Mouse (Mus musculus) layer of hippocampus, postnatal 10 days (tissue): ENCODE data around the gene Vpreb3. TPM values are rescaled to one million over a fixed set of nuclear protein-coding genes. Genes with fewer than 3 reads are reported as not detected.
A peak's percentile ranks its signal among the peaks of the same experiment; 100 is the strongest.

Experiments
- DNase-seq, 2 experiments: peaks; one replicate each; pipeline ENCODE4 v3.0.0; 2021; ENCODE audit warnings: low spot score in 2 of 2
- total RNA-seq, 2 experiments: library from RNA; stranded (reverse); gene quantifications; 2 replicates each; pipeline ENCODE4 v1.2.3; 2021

Gene Vpreb3
- total RNA-seq, 2 experiments from 2014 or later: not detected

DNA sequence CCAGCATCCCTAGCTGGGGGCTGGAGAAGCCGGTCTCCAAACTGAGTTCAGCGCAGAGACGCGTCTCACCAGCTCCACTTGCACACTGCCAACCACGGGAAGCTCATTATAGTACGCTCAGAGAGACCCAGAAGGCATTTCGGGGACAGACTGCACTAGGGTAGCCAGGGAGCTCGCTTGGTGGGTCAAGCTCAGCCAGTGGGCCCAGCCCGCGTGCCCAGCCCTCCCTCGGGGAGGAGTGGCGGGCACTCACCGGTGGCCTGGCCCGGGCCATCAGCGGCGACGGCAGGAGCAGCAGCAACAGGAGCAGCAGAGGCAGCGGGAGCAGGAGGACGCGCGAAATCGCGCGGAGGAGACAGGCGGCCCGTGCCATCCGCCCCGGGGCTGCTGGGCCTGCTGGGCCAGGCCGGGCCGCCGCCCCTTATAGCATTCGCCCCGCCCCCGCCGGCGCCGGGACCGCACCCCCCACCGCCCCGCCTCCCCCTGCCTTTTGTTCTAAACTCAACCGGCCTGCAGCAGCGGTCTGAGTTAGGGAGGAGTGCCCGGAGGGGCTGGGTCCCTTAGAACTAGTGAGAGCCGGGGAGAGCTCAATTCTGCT, 10.7 kb upstream of the Vpreb3 start:
- peak; percentile 29 to 53 for DNase-seq

DNA sequence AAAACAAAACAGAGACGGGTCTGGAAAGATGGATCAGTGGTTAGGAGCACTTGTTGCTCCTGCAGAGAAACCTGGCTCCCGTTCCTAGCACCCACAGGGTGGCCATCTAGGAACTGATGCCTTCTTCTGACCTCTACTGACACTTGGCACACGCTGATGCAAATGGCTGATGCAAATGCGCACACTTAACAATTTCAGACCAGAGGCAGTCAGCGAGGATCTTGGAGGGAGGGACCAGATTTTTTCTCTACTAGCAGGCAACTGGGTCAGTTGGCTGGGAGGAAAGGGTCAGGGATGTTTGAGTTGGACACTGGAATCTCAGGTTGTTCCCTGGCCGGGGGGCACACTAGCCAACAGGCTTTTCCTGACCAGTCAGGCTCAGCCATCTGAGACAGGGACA, 10.0 kb upstream of the Vpreb3 start, which contains the start of gene Chchd10:
Gene Chchd10, plus strand, starts transcription at position 240 of the 400 bp plus-strand sequence.
- DNase-seq: no peak

DNA sequence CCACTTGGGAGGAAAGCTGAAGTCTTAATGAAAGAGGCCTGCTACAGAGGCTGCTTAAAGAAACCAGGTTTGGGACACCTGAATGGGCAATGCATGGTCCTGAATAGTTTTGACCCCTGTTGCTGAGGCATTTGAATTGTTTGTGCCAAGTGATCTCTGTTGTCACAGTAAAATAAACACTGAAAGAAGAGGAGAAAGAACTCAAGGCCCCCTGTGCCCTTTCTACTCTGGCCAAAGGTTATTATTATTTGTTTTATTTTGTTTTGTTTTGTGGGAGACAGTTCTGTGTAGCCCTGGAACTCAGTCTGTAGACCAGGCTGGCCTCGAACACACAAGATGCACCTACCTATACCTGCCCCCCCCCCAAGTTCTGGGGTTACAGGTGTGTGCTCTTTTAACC, 7.9 kb upstream of the Vpreb3 start:
- no peak for DNase-seq

DNA sequence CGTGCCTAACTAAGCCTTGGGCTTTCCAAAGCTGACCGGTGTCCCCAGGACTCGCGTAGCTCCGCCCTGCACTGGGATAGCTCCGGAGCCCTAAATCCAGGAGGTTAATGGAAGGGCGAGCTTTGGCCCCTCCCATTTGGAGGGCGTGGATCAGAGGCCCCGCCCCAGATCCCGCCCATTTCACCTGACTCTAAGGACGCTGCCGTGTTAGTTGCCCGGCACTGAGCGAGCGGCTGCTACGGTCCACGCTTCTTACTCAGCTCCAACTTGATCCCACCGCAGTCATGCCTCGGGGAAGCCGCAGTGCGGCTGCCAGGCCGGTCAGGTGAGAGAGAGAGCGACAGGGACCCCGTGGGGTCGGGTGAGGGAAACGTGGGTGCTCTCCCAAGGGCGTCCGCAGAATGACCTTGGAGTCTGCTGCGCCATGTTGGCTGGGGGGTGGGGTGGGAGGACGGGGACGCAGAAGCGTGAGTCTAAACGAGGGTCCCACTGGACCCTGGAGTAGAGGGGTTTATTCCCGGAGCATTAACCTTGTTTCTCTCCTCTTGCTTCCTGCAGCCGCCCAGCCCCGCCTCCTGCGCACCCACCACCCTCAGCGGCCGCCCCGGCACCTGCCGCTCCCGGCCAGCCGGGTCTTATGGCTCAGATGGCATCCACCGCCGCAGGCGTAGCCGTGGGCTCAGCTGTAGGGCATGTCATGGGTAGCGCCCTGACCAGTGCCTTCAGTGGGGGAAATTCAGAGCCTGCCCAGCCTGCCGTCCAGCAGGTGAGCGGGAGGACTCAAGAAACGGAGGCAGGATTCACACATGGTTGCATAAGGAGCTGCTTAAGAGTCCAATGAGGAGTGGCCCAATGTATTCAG, 6.9 kb upstream of the Vpreb3 start, which contains the start of gene Mmp11:
Gene Mmp11, minus strand, starts transcription at position 817 of the 862 bp plus-strand sequence.
- DNase-seq: peak; percentile 53 to 69

DNA sequence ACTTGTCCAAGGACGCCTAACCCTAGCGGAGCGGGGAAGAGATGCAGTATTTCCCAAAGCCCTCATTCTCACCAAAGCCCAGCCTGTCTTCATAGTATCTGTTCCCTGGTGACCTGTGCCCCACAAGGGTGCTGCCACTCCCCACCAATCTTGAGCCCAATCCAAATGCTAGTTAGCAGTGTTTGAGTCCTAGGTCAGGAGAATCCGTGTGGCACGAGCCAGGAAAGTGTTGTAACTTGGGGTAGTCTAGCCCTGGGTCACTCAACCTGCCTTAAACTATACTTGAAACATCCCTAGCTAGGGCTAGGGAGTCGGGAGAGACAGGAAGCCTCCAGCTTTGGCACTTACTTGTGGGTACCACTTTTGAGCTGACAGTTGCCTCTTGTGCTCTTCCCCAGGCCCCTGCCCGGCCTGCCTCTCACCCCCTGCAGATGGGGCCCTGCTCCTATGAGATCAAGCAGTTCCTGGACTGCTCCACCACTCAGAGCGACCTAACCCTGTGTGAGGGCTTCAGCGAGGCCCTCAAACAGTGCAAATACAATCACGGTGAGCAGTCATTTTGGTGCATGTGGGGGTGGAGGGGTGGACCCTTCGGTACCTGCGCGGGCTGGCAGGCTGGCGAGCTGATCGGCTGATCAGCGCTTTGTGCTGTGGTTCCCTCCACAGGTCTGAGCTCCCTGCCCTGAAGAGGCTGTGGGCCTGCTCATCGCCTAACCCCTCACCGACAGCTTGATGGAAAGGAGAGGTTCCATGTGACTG, 5.8 kb upstream of the Vpreb3 start:
- no peak for DNase-seq

DNA sequence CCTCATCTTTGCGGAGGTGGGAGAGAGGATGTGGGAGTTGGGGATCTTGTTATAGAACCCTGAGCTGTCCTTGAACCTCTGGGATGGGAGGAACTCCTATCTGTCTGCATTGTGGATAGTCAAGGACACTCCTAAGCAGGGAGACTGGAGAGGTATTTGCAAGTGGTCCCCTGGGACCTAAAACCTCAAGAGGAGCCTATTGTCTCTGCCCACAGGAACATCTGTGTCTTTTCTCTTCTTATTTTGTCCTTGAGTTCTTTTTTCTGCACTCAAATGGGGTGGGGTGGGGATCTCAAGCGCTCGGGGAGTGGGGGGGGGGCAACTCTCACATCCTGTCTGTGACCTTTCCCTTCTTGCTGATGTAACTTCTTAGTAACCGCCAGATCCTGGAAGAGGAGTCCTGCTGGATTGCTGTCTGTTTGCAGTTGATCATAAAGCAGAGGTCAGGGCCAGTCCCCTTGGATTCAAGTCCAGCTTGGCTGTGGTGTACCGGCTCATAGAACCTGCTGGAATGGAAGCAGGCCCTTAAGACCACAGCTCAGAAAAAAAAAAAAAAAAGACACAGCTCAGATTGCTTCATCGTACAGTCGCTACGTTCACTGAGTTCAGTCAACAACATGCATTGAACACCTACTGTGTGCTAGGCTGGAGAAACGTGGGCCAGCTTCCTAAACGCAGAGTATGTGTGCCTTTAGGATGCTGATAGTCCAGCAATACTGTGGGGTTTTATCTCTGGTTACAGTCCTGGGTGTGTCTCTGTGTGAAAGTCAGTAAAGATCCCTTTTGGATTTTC, 4.8 kb upstream of the Vpreb3 start:
- DNase-seq: no peak

DNA sequence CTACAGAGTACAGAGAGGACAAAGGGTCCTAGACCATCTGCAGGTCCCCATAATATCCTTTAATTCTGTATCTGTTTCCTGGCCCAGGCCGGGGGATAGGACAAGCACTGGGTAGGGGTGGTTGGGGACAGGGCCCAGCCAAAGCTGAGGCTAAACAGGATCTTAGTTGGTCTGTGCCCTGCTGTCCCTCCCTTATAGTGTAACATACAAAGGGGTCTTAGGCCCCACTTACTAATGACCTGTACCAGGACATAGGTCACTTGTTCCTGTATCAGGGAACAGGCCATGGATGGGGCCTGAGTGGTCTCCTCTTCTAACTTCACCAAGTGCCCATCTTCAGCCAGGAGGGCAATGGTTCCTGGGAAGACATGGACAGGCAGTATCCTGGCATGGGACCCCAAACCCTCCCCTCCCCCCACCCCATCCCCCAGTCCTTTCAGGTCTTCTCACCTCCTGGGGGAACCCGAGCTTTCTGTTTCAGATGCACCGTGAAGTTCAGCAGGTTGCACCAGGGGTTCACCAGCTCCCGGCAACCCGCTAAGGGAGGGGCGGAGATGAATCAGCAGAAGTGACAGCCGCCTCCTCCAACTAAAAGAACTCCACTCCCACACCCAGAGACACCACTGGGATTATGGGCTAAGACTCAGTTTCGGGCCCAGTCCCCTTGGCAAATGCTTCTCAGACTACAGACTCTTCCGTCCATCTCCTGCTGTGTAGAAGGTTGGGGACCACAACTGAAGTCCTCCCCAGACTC, 3.2 kb upstream of the Vpreb3 start:
- no peak for DNase-seq

DNA sequence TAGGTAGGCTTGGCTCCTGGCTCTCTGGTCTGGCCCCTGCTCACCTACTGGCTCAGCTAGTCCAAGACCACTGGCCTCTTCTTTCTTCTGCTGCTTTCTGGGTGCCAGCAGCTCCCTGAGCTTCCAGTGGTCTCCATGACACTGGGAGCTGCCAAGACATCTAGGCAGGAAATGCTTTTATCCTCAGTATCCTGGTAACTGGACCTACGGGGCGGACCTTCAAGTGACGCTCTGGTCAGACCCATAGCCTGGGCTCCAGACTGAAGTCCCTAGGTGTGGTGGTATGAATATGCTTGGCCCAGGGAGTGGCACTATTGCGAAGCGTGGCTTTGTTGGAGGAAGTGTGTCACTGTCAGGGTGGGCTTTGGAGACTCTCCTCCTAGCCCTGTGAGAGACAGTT, 2.3 kb upstream of the Vpreb3 start, which contains the start of gene Gm867:
Gene Gm867, minus strand, starts transcription at position 153 of the 400 bp plus-strand sequence.
- no peak for DNase-seq

DNA sequence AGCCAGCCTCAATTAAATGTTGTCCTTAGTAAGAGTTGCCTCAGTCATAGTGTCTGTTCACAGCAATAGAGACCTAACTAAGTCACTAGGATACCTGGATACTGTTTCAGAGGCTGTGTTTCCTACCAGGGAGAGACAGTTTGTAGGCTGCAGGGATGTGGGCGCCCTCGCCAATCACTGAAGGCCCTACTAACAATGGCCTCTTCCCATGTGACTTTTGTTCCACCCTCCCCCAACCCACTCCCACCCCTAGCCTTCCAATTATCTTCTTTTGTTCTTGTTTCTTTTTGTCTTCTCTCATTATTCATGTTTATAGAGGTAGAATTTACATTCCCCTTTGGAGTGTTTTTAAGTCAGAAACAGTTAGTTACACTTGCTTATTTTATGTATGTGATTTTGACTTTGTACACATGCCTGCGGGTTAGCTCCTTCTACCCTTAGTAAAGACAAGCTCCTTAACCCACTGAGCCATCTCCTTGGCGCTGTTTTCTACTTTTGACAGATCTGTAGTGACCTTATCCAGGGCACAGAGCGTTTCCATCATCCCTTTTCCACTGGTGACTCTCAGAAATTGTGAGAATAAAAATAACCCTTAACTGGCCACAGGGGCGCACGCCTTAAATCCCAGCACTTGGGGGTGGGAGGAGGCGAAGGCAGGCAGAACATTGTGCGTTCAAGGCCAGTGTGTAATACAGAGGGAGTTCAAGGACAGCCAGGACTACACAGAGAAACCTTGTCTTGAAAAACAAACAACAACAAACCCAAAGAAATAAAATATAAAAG, 1.6 kb upstream of the Vpreb3 start:
- no peak for DNase-seq

DNA sequence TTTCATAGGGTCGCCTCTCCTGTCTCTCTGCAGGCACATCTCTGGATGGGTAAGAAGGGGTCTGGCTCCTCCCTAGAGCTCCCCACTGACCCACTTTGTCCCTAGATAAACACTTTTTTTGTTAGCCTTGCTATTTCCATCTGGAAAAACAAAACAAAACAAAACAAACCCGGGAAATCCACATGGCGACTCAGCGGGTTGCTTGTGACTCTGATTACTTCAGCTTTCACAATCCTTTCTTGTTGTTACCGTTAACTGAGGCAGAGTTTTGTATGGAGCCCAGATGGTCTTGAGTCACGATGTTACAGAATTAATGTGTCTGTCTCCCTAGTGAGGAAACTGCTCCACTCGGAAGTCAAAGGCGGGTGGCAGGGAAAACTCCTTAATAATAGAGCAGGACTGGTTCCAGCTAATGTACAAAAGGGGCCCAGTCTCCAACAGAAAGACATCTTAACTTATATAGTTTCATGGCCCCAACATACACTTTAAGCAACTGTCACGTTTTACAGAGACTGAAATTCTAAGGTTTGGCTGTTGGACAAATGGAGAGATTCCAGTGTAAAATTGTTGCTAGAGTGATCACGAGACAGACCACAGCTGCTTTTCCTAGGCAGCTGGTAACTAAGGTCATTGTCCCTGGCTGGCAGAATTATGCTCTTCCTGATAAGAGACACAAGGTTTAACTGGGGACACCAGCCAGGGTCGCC, 1.4 kb downstream of the Vpreb3 start:
- no peak for DNase-seq

DNA sequence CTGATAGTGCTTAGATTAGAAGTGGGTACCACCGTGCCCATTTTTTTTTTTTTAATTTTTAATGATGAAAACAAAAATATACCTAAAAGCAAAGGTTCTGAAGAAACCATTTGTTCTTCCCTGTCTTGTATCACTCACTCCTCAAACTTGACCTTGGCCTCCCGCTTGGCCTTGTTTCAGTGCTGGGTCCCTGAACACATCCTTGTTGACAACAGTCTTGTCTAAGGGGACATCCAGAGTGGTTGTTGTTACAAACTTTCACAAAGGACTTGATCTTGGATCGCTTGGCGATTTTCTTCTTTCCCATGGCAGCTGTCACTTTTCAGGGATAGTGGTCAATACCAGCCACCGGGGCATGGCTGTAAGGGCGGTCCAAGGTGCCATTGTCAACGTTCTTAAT, 2.4 kb downstream of the Vpreb3 start:
- DNase-seq: no peak

DNA sequence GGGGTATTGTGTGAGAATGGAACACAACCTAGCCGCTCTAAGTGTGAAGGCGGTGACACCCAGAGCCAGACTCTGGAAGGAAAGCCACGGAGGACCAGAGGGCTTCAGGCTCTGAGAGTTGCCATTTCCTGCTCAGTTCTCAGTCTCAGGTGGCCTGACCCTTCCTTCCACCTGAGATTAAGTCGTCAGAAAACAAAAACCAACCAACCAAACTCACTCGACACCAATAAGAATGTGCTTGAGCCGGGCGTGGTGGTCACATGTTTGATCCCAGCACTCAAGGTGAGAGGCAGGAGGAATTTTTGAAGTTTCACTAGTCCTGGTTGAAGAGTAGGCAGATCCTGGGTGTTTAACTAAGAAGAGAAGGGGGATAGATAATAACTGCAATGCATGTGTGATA, 3.0 kb downstream of the Vpreb3 start:
- no peak for DNase-seq

DNA sequence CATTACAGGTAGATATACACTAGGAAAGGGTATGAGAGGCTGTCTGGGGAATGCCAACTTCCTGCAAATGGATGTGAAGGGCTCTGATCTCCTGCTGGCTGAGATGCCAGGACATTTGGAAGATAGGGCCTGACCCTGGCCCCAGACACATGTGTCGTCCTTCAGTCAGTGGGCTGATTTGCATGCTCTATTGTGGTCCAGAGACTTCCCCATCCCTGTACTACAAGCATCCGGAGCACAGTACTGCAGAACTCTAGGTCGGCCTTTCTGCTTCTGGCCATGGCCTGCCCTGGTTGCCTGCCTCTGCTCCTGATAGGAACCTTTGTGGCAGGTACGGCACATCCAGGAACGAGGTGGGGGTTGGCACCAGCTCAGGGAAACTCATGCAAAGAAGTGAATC, 5.2 kb downstream of the Vpreb3 start:
- no peak for DNase-seq

DNA sequence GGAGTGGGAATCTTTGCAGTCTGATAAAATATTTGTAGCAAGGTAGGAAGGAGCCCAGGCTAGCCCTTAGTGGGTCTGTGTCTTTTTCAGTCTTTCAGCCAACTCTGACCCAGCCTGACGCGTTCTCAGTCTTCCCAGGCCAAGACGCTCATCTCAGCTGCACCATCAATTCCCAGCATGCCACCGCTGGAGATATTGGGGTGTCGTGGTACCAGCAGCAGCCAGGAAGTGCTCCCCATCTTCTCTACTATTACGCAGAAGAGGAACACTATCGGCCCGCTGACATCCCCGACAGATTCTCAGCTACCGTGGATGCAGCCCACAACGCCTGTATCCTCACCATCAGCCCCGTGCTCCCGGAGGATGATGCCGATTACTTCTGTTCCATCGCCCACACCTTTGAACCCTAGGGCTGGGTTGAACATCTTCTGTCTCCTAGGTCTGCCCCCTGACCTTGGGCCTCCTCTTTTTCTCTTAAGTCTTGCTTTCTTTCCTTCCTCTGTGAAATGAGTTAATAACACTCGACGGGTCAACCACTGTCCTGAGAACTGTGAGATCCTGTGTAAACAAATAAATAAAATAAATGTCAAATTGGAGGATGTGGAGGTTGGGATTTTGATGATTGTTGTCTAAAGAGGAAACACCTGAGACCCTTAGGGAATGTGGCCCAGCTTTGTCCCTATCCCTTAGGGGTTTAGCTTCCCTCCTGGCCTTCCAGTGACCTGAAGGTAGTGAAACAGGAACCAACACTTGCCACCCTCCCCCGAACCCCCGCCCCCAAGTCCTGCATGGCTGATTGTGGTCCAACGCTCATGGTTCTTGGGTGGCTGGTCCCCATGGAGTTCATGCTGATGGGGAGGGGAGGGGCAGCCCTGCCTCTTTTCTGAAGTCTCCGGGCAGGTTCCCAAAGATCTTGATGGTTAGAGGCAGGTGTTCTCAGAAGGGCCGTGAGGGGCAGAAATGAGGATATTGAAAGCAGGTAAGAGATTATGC, 6.5 kb downstream of the Vpreb3 start:
- no peak for DNase-seq

DNA sequence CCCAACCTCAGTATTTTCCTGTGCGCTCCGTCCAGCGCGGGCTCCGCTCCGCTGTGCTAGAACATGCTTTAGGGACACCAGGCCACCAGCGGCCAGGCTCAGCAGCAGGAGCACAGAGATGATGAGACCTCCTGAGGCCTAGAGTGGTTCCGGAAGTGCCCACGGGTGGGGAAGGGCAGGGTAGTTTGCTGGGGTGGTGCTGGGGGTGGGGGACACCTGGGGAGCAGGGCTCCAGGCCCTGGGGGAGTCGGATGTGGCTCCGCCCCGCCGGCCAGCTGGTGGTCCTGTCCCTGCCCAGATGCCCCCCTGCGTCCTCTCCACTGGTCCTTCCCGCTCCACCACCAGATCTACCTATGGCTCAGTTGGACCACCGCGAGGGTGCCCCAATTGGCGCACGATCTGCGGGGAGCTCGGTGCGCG, 7.9 kb downstream of the Vpreb3 start:
- no peak for DNase-seq

DNA sequence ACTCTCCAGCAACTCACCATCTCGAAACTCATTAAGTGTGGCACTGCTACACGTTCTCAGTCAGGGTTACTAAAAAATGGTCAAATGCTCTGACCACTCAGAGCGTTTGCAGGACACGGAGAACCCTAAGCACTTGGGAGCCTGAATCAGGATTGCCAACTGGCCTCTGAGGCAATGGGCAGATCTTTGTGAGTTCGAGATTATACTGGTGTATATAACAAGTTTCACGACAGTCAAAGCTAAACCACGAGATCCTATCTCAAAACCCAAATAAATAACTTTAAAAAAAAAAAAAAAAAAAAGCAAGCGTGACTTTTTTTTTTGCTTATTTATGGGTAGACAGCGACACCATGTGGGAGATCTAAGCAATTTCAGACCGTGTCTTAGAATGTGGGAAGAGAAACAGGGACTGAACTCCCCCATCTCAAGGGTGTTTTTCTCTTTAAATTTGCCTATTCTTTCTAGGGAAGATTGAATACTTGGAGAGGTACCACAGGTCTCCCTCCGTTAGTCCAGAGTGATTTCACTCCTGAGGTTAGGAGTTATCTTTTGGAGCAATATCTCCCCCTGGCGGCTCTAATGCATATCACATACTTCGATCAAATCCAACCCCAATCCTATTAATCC, 8.7 kb downstream of the Vpreb3 start:
- peak; percentile 32 to 57 for DNase-seq

DNA sequence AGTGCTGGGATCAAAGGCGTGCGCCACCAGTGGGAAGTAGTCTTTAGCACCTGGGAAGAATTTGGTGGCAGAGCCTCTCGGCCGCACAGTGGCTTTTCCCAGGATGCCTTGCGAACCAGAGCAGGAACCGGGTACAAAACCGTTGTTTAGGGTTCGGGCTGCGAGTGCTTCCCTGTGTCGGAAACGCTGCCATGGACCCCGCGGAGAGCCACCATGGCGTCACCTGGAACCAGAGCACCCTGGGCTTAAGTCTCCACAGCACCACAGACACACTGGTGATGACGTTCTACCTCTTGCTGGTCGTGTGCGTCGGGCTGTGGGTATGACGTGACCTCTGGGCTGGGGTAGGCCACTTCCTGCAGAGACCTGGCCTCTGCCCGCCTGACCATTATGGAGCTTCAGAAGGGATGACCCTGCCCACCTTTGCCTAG, 11.5 kb downstream of the Vpreb3 start, which contains the start of gene Gm5134:
Gene Gm5134, plus strand, starts transcription at position 134 of the 431 bp plus-strand sequence.
- no peak for DNase-seq
